Mouse (Mus musculus): ENCODE measurements at regions not wholly inside any gene's neighbourhood (a gene's known extent, or its start where the extent isn't known, plus 50 kb on each side); places are given as distances from the start of the nearest gene placed in this dataset.
A peak's percentile ranks its signal among the peaks of the same experiment; 100 is the strongest.

DNA sequence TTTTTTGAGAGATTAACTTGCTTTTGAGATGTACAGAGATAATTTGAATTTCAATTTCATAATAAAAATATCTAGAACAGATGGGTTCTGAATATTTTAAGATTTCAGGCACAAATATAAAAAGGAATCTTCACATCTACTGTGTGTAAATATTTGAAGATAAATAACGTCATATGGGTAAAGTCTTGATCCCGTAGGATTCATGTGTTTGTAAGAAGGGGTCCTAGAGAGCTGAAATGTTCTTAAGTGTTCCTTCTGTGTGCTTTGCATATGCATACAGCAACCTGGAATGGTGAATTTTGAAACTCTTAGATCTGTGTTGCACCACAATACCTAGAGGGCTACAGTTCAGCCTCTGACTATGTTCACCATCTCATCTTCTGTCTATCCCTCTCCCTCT, 131.4 kb upstream of the Slc35b3 start:
- DNase-seq (ENCODE audit: low spot score), result no peak

DNA sequence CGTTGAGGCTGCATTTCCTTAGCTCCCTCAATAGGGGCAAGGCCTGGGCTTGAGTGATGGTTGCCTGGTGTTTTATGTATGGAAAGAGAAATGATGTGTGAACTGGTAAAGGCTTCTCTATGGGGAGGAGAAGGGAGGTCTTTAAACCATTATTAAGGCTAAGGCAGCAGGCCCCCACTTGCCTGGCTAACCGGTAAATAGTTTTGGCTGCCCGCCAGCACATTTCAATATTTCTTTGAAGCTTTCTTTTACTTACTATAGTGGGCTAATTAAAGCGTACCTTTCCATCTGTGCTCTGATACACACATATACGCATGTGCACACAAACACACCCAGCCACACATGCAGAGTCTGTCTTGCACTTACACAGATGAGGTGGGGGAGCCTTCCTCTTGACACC, 123.9 kb upstream of the Slc35b3 start:
- DNase-seq (ENCODE audit: low spot score), result no peak

GRCm38 (mm10) chr13:39074211-39074610, 113.5 kb upstream of the Slc35b3 start:
- DNase-seq (ENCODE audit: low spot score), result no peak

DNA sequence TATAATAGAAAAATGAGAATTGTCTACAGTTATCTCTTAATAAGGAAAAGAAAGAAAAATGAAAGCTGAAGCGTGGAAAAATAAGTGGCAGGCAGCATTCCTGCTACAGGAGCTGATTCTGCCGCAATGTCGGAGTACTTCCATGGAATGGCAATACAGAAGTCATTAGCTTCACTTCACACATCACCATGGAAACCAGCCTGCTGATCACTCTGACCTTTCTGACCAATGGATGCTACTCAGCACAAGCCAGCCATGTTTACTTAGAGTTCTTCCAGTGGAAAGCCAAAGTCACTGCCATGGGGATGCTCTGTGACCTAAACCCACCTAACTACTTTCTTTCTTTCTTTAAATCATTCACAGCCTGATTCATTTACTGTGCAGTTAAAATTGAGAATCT, 71.6 kb upstream of the Slc35b3 start:
- no peak for DNase-seq (ENCODE audit: low spot score)

GRCm38 (mm10) chr13:39020168-39020567, 59.5 kb upstream of the Slc35b3 start:
- DNase-seq (ENCODE audit: low spot score), result no peak

DNA sequence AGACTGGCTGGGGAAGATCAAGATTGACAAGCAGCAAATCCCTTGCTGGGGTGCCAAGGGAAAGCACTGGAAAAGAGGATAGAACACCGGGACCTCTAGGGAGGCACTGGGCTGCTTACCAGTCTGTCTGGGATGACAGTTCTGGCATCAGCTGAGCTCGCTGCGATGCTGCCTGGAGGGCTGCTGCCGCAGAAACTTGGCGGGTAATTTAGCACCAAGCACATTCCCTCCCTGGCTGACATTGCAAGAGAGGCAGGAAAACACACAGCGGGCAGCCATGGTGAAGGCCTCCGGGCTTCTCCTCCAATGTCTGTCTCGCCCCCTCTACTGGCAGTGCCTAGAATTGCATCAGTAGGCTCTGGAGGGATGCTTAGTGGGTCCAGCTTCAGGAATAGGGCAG, 51.0 kb upstream of the Slc35b3 start:
- peak; percentile 61 for DNase-seq (ENCODE audit: low spot score)
